Mouse (Mus musculus): ENCODE measurements around the gene Frmpd1.

DNA sequence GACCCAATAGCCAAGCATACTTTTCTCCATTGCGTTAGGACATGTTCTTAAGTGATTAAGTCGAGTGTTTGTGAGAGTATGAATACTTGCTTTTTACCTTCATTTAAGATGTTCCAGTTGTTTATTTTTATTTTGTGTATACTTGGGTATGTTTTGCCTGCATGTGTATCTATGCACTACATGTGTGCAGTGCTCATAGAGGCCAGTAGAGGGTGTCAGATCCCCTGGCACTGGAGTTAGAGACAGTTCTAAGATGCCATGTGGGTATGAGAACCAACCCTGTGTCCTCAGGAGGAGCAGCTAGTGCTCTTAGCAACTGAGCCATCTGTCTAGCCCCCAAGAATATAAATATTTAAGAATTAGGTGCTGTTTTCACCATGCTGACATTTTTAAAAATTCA is 37.7 kb downstream of the Frmpd1 start:
- TF ChIP-seq POLR2A (IDR thresholded peaks at IDR 0.05; ENCODE audit: extremely low read depth, insufficient read depth, low read length) (no peak), CTCF (IDR thresholded peaks at IDR 0.05; ENCODE audit: low read depth, low read length) (no peak)

All from liver, adult 2 months (tissue).